Mouse (Mus musculus) hindbrain, embryonic 14.5 days (tissue): ENCODE measurements around the gene Timm13. TPM values are rescaled to one million over a fixed set of nuclear protein-coding genes. Genes with fewer than 3 reads are reported as not detected.

Source experiments
- ATAC-seq: fragments of 200-750 bp; cut with Nextera tagmentation; 2 replicates; pipeline ENCODE4 v1.8.0; 2017; ENCODE audit warnings: moderate number of reproducible peaks, mild to moderate bottlenecking, moderate TSS enrichment, moderate library complexity; ENCODE audit not compliant: low FRiP score
- DNase-seq: peaks from one replicate; pipeline ENCODE4 v3.0.0-alpha.2; 2015; ENCODE audit warnings: low spot score
- H3K27ac ChIP-seq: fragments of 300-500 bp; sonication (generic); 2 replicates; pipeline ENCODE4 v1.5.1; 2014; ENCODE audit warnings: mild to moderate bottlenecking, moderate library complexity
- H3K27me3 ChIP-seq: fragments of 300-500 bp; sonication (generic); 2 replicates; pipeline ENCODE4 v1.6.1; 2014; ENCODE audit warnings: mild to moderate bottlenecking, low read length, mixed read lengths; ENCODE audit not compliant: control insufficient read depth, insufficient read depth
- H3K36me3 ChIP-seq: fragments of 300-500 bp; sonication (generic); replicated peaks from 2 replicates; pipeline ENCODE4 v1.6.1; 2014; ENCODE audit not compliant: control insufficient read depth, insufficient read depth
- H3K4me1 ChIP-seq: fragments of 300-500 bp; sonication (generic); replicated peaks from 2 replicates; pipeline ENCODE4 v1.6.1; 2014; ENCODE audit warnings: antibody characterized with exemption, low read length, mixed read lengths; ENCODE audit not compliant: control insufficient read depth, insufficient read depth
- H3K4me2 ChIP-seq: fragments of 300-500 bp; sonication (generic); replicated peaks from 2 replicates; pipeline ENCODE4 v1.6.1; 2014; ENCODE audit warnings: mild to moderate bottlenecking, moderate library complexity
- H3K4me3 ChIP-seq: fragments of 300-500 bp; sonication (generic); replicated peaks from 2 replicates; pipeline ENCODE4 v1.5.1; 2014; ENCODE audit warnings: mild to moderate bottlenecking, low read length
- H3K9ac ChIP-seq: fragments of 300-500 bp; sonication (generic); 2 replicates; pipeline ENCODE4 v1.6.1; 2014
- H3K9me3 ChIP-seq: fragments of 300-500 bp; sonication (generic); 2 replicates; pipeline ENCODE4 v1.6.1; 2016; ENCODE audit warnings: low read length; ENCODE audit not compliant: control insufficient read depth
- WGBS: fragments of 180-500 bp; shearing (Covaris S2); extraction: QIAGEN DNeasy Blood & Tissue Kit; methylation state at CpG from one replicate; pipeline ENCODE4 v1.1.7; 2014; 5-methylcytosine and 5-hydroxymethylcytosine counted together
- polyA plus RNA-seq: library from polyadenylated mRNA; unstranded; fragments of >200 nt; fragmentation: Nextera tagmentation; extraction: Ambion mirVana; gene quantifications from 2 replicates; pipeline ENCODE4 v1.2.1, GENCODE M21; 2014

Timm13 gene
- polyA plus RNA-seq, 1 experiment from 2014 or later, result 351 TPM

DNA sequence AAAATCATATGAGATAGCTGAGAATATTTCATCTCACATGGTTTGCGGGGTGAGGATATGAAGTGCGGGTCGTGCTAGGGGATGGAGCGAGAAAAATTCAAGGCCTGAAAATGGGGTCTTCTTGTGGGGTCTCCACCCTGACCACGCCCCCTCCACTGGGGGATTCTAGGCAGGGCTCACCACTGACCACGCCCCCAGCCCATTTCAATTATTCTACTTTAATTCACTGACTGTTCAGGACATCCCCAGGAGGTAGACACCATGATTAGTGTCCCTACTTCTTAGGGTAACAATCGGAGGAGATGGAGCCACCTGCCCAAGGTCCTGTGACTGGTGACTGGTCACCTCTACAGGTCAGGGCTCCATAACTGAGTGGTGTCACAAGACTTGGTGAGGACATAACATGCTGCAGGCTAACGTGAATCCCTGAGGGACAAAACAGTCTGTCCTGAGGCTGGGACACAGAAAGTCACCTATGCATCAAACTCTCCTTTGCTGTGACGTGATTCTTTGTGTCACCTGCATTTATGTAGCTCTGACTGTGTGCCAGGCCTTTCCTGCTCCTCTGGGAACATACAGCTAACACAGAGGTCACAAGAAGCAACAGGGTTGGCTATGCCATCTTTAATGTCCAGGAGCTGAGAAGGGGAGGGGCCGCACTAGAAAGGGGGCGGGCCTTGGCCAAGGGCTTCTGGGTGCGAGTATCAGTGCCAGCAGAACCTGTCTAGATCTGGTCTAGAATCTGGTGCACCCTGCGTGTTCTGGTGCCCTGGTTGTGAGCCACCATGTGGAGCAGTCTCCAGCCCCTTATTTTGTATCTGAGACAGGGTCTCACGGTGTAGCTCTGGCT lies 33.6 kb upstream of the Timm13 start:
- 33% methylated on average over 14 of the region's 14 CpGs for WGBS
- H3K4me3 ChIP-seq, result no peak overlapping the region
- H3K36me3 ChIP-seq, result no peaks in the 10 kb centered on the region
- peaks cover 78% of the 10 kb centered on the region for H3K4me1 ChIP-seq
- peaks cover 71% of the 10 kb centered on the region for H3K27me3 ChIP-seq
- H3K9me3 ChIP-seq, result no peaks in the 10 kb centered on the region
- no peak overlapping the region for H3K9ac ChIP-seq
- H3K4me2 ChIP-seq, result no peak overlapping the region
- H3K27ac ChIP-seq, result no peak overlapping the region
- DNase-seq (no peak), ATAC-seq (no peak)

DNA sequence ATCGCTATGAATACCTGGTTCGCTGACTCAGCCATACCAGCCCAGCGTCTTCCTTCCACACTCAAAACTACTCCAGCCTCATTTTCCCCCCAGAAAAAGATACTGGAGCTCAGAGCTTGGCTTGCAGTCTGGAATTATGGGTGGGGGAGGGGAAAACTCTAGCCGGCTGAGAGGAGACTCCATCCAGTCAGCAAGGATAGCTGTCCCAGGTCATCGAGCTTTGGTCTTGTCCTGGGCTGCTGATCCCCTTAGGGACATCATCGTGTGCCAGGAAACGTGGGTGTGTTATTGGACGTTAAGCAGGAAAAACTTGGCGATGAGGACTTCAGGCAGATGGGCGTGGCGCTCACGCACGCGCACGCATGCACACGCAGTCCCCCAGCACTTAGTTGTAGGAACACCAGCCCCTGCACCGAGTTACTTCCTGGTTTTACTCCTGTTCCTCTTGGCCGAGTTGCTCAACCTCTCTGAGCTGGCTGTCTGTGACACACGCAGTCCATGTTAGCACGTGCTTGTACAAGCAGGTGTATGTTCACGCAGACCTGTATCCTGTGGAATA lies 32.7 kb upstream of the Timm13 start:
- Histone ChIP-seq H3K36me3 (no peaks in the 10 kb centered on the region), H3K4me2 (peak overlapping the region; percentile 30), H3K27ac (no peak overlapping the region), H3K9ac (no peak overlapping the region), H3K9me3 (no peaks in the 10 kb centered on the region), H3K4me3 (no peak overlapping the region), H3K27me3 (peaks cover 71% of the 10 kb centered on the region), H3K4me1 (peaks cover 75% of the 10 kb centered on the region)
- no peak for ATAC-seq
- no peak for DNase-seq
- 4% methylated on average over 21 of the region's 21 CpGs for WGBS

DNA sequence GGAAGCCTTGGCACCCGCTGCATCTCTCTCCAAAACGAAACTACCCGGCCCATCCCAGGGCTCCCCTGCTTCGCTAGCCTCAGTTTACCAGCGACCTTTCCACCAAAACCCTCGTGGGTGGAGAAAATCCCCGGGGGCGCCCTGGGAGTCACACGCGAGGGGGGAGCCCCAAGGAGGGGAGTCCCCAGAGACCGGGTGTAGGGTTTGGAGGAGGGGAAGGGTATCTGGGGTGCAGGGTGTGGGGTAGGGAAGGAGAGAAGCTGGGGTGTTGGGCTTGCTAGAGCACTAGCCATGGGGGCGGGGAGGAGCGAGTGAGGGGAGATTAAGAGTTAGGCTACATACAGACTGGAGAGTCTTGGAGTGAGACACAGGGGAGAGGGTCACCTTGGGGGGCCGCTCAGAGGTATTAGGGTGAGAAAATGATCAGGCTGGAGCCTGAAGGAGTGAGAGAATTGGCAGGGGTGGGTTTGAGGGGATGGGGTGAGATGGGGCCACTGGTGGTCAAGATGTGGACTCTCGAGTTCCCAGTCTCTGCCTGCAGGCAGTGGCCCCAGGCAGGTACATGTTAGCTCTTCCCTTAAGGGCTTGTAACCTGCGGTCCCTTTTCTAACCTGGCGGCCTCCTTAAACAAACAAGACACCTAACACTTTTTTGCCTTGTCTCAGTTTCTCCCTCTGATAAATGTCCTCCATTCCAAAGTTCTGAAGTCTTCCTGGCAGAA lies 32.1 kb upstream of the Timm13 start:
- no peak overlapping the region for H3K27ac ChIP-seq
- no peaks in the 10 kb centered on the region for H3K9me3 ChIP-seq
- H3K4me2 ChIP-seq, result peak overlapping the region; percentile 94
- 2% methylated on average over 17 of the region's 17 CpGs for WGBS
- H3K4me3 ChIP-seq, result peak overlapping the region; percentile 40
- H3K9ac ChIP-seq, result no peak overlapping the region; the same call in 1 of the 2 replicates
- ATAC-seq, result no peak
- no peak for DNase-seq
- H3K27me3 ChIP-seq, result peaks cover 71% of the 10 kb centered on the region
- H3K36me3 ChIP-seq, result no peaks in the 10 kb centered on the region
- peaks cover 69% of the 10 kb centered on the region for H3K4me1 ChIP-seq

DNA sequence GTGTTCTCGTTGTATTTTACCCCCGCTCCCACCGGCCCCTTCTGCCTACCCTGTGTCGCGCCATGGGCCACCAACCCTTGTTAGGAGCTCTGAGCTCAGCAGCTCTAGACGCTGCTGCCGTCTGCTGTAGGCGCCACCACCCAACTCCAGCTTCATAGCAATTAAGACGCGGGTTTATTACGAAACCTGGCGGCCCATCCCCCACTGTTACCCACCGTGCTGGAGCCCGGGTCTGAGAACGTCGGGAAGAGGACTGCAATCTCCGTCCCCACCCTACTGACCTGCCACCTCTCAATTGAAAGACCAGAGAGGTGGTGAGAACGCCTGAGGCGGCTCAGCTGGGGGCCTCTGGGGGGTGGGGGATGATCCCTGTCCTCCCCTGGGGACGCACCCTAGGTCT lies 31.4 kb upstream of the Timm13 start:
- WGBS, result 0% methylated on average over 20 of the region's 20 CpGs
- ATAC-seq (no peak), DNase-seq (no peak)
- H3K9me3 ChIP-seq, result no peaks in the 10 kb centered on the region
- H3K9ac ChIP-seq, result peak overlapping the region; percentile 18; the same call in 1 of the 2 replicates
- H3K4me1 ChIP-seq, result peaks cover 63% of the 10 kb centered on the region
- H3K4me3 ChIP-seq, result peak overlapping the region; percentile 40
- no peaks in the 10 kb centered on the region for H3K36me3 ChIP-seq
- no peak overlapping the region for H3K27ac ChIP-seq
- peaks cover 64% of the 10 kb centered on the region for H3K27me3 ChIP-seq
- H3K4me2 ChIP-seq, result peak overlapping the region; percentile 94

DNA sequence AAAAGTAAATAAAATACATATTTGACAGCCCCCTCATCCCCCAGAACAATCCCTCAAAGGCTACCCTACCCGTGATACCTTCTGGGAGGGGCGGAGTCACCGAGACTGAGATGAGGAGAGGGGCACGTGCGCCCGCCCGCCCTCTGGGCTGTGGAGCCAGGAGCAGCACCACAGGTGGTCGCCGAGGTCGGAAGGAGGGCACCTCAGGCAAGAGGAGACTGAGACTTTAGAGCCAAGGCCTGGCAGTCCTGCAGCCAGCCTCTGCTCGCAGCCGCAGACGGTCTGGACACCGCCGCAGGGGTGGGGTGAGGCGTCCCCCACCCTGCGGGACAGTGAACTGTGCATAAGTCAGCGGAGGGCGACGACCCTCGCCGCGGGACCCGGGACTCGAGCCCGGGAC lies 30.9 kb upstream of the Timm13 start:
- no peak overlapping the region for H3K27ac ChIP-seq
- peaks cover 62% of the 10 kb centered on the region for H3K27me3 ChIP-seq
- peak overlapping the region; percentile 94 for H3K4me2 ChIP-seq
- H3K4me1 ChIP-seq, result peaks cover 61% of the 10 kb centered on the region
- DNase-seq, result no peak
- H3K9ac ChIP-seq, result peak overlapping the region; percentile 18; the same call in 1 of the 2 replicates
- H3K4me3 ChIP-seq, result peak overlapping the region; percentile 40
- no peaks in the 10 kb centered on the region for H3K9me3 ChIP-seq
- WGBS, result under 1% methylated on average over 23 of the region's 26 CpGs
- ATAC-seq, result no peak
- no peaks in the 10 kb centered on the region for H3K36me3 ChIP-seq

DNA sequence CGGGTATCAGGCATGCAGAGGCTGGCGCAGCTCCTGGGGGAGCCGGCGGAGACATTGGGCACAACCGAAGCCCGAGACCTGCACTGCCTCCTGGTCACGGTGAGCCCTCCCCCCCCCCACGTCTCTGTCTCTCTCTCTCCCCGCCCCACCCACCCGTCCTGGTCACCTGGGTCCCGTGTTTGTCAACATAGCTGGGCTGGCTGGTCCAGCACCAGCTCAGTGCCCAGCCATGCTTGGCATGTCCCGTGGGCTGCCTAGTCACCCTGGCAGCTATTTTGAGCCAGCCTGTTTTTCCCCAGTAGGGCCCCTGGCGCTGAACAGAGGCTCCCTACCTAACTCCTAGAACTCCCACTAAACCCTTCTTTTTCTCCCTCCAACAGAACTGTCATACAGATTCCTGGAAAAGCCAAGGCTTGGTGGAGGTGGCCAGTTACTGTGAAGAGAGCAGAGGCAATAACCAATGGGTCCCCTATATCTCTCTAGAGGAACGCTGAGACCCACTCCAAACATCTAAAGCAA lies 30.4 kb upstream of the Timm13 start:
- H3K9ac ChIP-seq, result no peak overlapping the region
- H3K4me3 ChIP-seq, result peak overlapping the region; percentile 40
- H3K36me3 ChIP-seq, result no peaks in the 10 kb centered on the region
- peaks cover 57% of the 10 kb centered on the region for H3K27me3 ChIP-seq
- 3% methylated on average over 13 of the region's 14 CpGs for WGBS
- ATAC-seq (no peak), DNase-seq (no peak)
- no peak overlapping the region for H3K27ac ChIP-seq
- H3K9me3 ChIP-seq, result no peaks in the 10 kb centered on the region
- peak overlapping the region; percentile 94 for H3K4me2 ChIP-seq
- peaks cover 56% of the 10 kb centered on the region for H3K4me1 ChIP-seq

DNA sequence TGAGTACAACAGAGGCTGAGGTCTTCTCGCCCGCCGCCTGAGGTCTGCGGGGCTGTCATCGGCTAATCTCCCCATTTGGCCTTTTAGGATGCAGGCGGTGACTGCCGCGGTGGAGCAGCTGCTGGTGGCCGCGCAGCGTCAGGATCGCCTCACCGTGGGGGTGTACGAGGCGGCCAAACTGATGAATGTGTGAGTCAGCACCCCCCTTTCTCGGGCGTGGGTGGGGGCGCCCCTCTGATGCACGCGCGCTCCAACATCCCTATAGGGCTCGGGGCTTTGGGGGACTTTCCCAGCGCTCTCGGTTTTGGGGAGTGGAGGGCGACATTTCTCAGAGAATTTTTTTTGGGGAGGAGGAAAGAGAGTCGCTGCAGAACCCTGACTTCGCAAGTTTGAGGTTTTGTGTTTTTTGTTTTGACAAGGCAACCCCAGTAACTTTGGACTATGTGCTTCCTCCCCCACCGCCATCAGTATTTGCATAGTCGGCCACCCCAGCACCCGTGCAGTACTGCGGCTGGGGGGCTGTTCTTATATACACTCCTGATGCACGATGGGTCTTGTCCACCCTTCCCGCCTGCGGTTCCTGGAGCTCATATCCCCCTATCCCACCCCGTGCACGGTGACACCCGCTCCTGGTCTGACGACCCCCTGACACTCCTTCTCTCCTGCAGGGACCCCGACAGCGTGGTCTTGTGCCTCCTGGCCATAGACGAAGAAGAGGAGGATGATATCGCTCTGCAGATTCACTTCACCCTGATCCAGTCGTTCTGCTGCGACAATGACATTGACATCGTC lies 29.8 kb upstream of the Timm13 start:
- ATAC-seq, result no peak
- H3K27ac ChIP-seq, result no peak overlapping the region

DNA sequence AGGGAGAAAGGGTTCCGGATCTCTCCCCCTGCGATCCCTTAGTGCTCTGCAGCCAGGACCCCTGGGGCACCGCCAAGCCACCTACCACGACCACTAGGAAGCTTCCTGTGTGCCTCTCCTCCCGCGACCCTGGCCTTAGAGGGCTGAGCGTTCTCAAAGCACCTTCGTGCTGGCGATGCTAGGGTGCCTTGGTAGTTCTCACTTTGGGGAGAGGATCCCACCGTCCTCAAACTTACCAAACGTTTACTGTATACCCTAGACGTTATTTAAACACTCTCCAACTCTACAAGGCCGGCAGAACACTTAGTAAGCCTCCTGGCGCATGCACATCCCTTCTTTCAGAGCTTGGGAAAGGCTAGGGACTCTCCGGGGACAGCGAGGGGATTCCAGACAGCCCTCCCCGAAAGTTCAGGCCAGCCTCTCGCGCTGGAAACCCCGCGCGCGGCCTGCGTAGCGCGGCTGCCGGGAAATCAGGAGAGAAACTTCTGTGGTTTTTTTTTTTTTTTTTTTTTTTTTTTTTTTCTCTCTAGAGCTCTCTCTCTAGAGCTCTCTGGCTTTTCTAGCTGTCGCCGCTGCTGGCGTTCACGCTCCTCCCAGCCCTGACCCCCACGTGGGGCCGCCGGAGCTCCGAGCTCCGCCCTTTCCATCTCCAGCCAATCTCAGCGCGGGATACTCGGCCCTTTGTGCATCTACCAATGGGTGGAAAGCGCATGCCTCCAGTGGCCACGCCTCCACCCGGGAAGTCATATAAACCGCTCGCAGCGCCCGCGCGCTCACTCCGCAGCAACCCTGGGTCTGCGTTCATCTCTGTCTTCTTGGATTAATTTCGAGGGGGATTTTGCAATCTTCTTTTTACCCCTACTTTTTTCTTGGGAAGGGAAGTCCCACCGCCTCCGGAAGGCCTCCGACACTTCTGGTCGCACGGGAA lies 28.8 kb upstream of the Timm13 start, which contains the start of gene Gadd45b:
Gene Gadd45b (plus strand): TSS at position 775 of the 928 bp plus-strand sequence.
- peak within 1 kb of the TSS; percentile 40 for H3K4me3 ChIP-seq
- H3K9me3 ChIP-seq, result no peaks in the 10 kb centered on the region
- H3K4me1 ChIP-seq, result peaks cover 46% of the 10 kb centered on the region
- H3K27me3 ChIP-seq, result peaks cover 42% of the 10 kb centered on the region
- 0% methylated on average over 56 of the region's 56 CpGs for WGBS
- H3K27ac ChIP-seq, result peak within 1 kb of the TSS; percentile 74
- H3K9ac ChIP-seq, result peak within 1 kb of the TSS; percentile 78
- peak within 1 kb of the TSS; percentile 94 for H3K4me2 ChIP-seq
- H3K36me3 ChIP-seq, result no peaks in the 10 kb centered on the region
- peak; percentile 98 for DNase-seq
- peak; percentile 91 for ATAC-seq

More for the DNA sequence above, 29.8 kb upstream of the Timm13 start:
- Histone ChIP-seq H3K4me1 (peaks cover 50% of the 10 kb centered on the region), H3K9me3 (no peaks in the 10 kb centered on the region), H3K36me3 (no peaks in the 10 kb centered on the region), H3K27me3 (peaks cover 52% of the 10 kb centered on the region), H3K4me2 (peak overlapping the region; percentile 94), H3K4me3 (peak overlapping the region; percentile 40), H3K9ac (peak overlapping the region; percentile 54)
- WGBS, result 1% methylated on average over 45 of the region's 45 CpGs
- DNase-seq, result no peak
